Mouse (Mus musculus) neural tube, embryonic 14.5 days (tissue): ENCODE data around the gene S100a4. TPM values are rescaled to one million over a fixed set of nuclear protein-coding genes. Genes with fewer than 3 reads are reported as not detected.

ENCODE experiments used
- ATAC-seq: fragments of 200-750 bp; cut with Nextera tagmentation; 2 replicates; pipeline ENCODE4 v1.8.0; 2017; ENCODE audit warnings: low read depth, mild to moderate bottlenecking, moderate TSS enrichment, moderate library complexity
- H3K27ac ChIP-seq: fragments of 300-500 bp; sonication (generic); 2 replicates; pipeline ENCODE4 v1.5.1; 2014; ENCODE audit warnings: low read depth, mild to moderate bottlenecking, control low read depth, low read length, moderate library complexity, mixed read lengths
- H3K27me3 ChIP-seq: fragments of 300-500 bp; sonication (generic); 2 replicates; pipeline ENCODE4 v1.6.1; 2014; ENCODE audit warnings: low read length; ENCODE audit not compliant: control insufficient read depth, insufficient read depth
- H3K36me3 ChIP-seq: fragments of 300-500 bp; sonication (generic); 2 replicates; pipeline ENCODE4 v1.6.1; 2014; ENCODE audit warnings: low read length, mixed read lengths; ENCODE audit not compliant: control insufficient read depth, insufficient read depth
- H3K4me1 ChIP-seq: fragments of 300-500 bp; sonication (generic); 2 replicates; pipeline ENCODE4 v1.6.1; 2014; ENCODE audit warnings: low read length; ENCODE audit not compliant: control insufficient read depth, insufficient read depth
- H3K4me2 ChIP-seq: fragments of 300-500 bp; sonication (generic); 2 replicates; pipeline ENCODE4 v1.6.1; 2014; ENCODE audit warnings: mild to moderate bottlenecking, low read depth, low read length, control low read depth
- H3K4me3 ChIP-seq: fragments of 300-500 bp; sonication (generic); 2 replicates; pipeline ENCODE4 v1.5.1; 2014; ENCODE audit warnings: low read depth, low read length, control low read depth, mixed read lengths
- H3K9ac ChIP-seq: fragments of 300-500 bp; sonication (generic); replicated peaks from 2 replicates; pipeline ENCODE4 v1.6.1; 2014; ENCODE audit warnings: low read depth, mild to moderate bottlenecking, control low read depth, low read length, mixed read lengths
- H3K9me3 ChIP-seq: fragments of 300-500 bp; sonication (generic); 2 replicates; pipeline ENCODE4 v1.6.1; 2016; ENCODE audit warnings: low read length; ENCODE audit not compliant: control insufficient read depth
- WGBS: fragments of 180-500 bp; shearing (Covaris S2); extraction: QIAGEN DNeasy Blood & Tissue Kit; methylation state at CpG from one replicate; pipeline ENCODE4 v1.1.7; 2014; 5-methylcytosine and 5-hydroxymethylcytosine counted together
- polyA plus RNA-seq: library from polyadenylated mRNA; unstranded; fragments of >200 nt; fragmentation: Nextera tagmentation; extraction: Ambion mirVana; gene quantifications from 2 replicates; pipeline ENCODE4 v1.2.1, GENCODE M21; 2014

S100a4 gene
- polyA plus RNA-seq, 1 experiment from 2014 or later = not detected

DNA sequence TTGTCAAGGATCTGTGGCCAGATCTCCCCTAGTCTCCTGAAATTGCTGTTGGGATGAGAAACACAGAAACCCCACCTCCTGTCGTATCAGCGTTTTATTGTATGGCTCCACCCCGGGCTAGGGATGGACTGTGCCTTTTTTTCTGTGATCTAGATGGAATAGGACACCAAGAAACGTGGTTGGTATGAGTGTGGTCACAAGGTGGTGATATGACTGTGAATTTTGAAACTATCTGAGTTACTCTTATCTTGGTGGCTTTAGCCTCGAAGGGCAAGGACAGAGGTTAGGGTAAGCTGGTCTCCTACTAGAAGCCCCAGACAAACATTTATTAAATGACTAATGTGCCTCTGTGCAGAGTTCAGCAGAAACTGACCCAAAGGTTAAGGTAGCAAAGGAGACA, 8.0 kb upstream of the S100a4 start:
- no peaks in the 10 kb centered on the region for H3K9me3 ChIP-seq
- 75% methylated on average over 5 of the region's 5 CpGs for WGBS
- no peak overlapping the region for H3K9ac ChIP-seq
- H3K27ac ChIP-seq = no peak overlapping the region
- no peaks in the 10 kb centered on the region for H3K4me1 ChIP-seq
- no peaks in the 10 kb centered on the region for H3K27me3 ChIP-seq
- no peaks in the 10 kb centered on the region for H3K36me3 ChIP-seq
- no peak for ATAC-seq
- H3K4me2 ChIP-seq = no peak overlapping the region
- no peak overlapping the region for H3K4me3 ChIP-seq

DNA sequence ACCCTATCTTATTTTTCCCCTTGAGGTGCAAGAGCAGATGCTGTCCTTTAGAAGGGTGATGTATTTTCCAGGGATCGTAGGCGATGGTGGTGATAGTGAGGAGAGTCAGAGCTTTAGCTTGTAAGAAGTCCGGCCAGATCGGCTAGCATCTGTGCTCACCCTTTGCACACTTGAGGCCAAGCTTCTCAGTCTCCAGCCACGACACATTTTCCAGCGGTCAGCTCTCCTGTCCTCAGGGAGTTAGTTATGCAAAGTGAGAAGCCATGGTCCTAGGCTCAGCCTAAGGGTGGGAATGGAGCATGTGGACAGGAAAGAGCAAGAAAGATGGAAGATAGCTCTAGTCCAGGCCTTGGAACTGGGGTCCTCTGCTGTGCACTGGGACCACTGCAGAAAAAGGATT, 6.8 kb upstream of the S100a4 start:
- Histone ChIP-seq H3K9me3 (no peaks in the 10 kb centered on the region), H3K4me3 (no peak overlapping the region), H3K4me1 (no peaks in the 10 kb centered on the region), H3K36me3 (no peaks in the 10 kb centered on the region), H3K4me2 (no peak overlapping the region), H3K9ac (no peak overlapping the region), H3K27me3 (no peaks in the 10 kb centered on the region), H3K27ac (no peak overlapping the region)
- 91% methylated on average over 6 of the region's 6 CpGs for WGBS
- no peak for ATAC-seq

DNA sequence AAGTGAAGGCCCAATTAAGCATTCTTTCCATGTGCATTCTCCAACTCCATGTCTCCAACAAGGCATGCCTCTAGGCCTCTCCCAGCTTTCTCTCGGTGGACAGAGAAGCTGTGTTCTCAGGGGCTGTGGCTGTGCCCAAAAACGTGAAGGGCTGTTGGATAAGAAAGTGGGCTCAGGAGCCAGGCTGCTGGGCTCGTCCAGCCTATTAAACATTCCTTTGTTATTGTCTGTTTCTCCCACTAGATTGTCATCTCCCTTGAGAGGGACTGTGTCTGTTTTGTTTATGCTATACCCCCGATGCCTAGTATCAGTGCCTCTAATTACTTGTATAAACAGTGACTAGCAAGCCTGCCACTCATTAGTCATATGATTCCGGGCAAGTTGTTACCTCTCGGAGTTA, 5.8 kb upstream of the S100a4 start:
- Histone ChIP-seq H3K4me2 (no peak overlapping the region), H3K36me3 (no peaks in the 10 kb centered on the region), H3K27ac (no peak overlapping the region), H3K9ac (no peak overlapping the region), H3K4me3 (no peak overlapping the region), H3K27me3 (no peaks in the 10 kb centered on the region), H3K4me1 (no peaks in the 10 kb centered on the region), H3K9me3 (no peaks in the 10 kb centered on the region)
- 67% methylated on average over 6 of the region's 6 CpGs for WGBS
- no peak for ATAC-seq

DNA sequence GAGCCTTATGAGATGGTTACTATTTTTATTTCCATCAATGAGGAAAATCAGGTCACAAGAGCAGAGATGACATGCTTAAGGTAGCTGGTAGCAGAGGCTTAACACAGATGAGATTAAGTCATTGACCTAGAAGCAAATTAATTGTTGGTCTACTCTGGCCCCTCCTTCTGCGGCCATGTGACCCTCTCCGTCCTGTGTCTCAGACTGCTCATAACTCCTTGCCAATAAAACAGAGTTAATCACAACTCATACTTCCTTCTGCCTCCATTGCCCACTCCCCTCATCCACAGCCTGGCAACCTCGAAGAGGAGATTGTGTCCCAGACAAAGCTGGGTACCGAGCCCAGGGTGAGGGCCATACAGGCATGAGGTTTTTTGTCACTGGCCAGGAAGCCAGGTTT, 5.4 kb upstream of the S100a4 start:
- H3K36me3 ChIP-seq = no peaks in the 10 kb centered on the region
- no peak overlapping the region for H3K4me2 ChIP-seq
- 87% methylated on average over 4 of the region's 4 CpGs for WGBS
- H3K27me3 ChIP-seq = no peaks in the 10 kb centered on the region
- no peak overlapping the region for H3K27ac ChIP-seq
- no peak overlapping the region for H3K4me3 ChIP-seq
- no peak for ATAC-seq
- no peak overlapping the region for H3K9ac ChIP-seq
- H3K9me3 ChIP-seq = no peaks in the 10 kb centered on the region
- no peaks in the 10 kb centered on the region for H3K4me1 ChIP-seq

DNA sequence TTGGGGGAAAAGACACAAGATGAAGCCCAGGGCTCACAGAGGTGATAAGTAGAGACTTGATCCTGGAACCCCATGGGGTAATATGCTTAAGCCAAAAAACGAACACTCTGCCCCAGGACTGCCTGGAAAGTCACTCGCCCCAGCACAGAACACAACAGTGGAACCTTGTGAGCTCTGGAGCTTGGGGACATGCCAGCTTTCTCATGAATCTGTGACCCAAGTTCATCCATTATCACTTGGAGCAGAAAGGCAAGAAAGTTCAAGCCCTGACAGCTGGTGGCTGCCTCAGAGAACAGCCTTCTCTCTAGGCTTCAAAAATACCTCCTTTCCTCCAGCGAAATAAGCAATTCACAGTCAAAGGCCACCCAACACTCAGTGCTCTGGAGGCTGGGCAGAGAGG, 4.2 kb upstream of the S100a4 start:
- Histone ChIP-seq H3K4me3 (no peak overlapping the region), H3K9ac (no peak overlapping the region), H3K9me3 (no peaks in the 10 kb centered on the region), H3K4me1 (no peaks in the 10 kb centered on the region), H3K4me2 (no peak overlapping the region), H3K36me3 (no peaks in the 10 kb centered on the region), H3K27me3 (no peaks in the 10 kb centered on the region), H3K27ac (no peak overlapping the region)
- WGBS = 85% methylated on average over 3 of the region's 3 CpGs
- ATAC-seq = no peak

DNA sequence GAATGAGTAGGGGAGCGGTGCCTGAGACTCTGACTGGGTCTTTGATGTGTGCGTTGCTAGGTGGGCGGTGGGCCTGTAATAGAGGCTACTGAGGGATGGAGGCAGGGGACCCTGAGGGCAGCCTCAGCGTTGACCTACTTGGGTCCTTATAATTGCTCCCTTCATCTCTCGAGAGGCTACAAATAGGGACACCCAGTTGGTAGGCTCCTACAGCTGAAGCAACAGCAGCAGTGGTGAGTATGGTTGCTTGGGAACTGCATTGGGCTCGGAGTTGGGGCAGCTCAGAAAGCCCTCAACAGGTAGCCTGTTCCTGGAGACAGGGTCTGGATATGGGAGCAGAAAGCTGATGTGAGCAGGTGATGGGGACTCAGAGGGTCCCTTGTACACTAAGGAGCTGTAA, 3.5 kb upstream of the S100a4 start:
- Histone ChIP-seq H3K36me3 (no peaks in the 10 kb centered on the region), H3K9me3 (no peaks in the 10 kb centered on the region), H3K27ac (no peak overlapping the region), H3K4me2 (no peak overlapping the region), H3K27me3 (no peaks in the 10 kb centered on the region), H3K4me1 (no peaks in the 10 kb centered on the region), H3K9ac (no peak overlapping the region), H3K4me3 (no peak overlapping the region)
- no peak for ATAC-seq
- 79% methylated on average over 6 of the region's 6 CpGs for WGBS

DNA sequence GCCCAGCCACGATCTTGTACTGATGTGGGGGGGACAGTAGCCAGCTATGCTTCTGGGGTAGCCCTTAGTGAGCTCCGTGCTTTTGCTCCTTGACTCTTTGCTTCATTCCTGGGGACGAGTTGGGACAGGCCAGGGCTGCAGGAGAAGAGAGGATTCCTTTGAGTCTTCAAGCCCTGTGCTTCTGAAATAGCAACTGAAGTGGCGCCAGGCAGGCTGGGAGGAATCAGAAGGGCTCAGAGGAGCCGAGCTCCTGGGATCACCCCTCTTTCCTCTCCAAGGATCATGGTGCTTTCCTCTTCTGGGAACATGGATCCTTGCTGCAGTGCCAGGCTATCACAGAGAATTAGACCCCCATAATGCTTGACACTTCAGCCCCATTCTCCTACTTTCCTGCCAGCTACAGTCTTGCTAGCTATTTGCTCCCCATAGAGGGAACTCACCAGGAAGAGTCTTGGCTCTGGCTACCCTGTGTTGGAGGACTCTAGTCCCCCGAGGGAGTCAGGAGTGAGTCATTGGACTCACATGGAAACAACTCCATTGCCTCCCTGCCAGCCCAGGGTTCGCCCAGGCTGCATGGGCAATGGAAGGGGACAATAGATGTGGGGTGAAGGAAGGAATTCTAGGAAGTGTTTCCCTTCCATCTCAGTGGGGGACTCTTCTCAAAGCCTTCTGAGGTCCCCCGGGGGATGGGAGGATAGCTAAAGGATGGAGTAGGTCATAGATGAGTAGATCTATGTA, 2.9 kb upstream of the S100a4 start:
- Histone ChIP-seq H3K9ac (no peak overlapping the region), H3K36me3 (no peaks in the 10 kb centered on the region), H3K9me3 (no peaks in the 10 kb centered on the region), H3K27ac (no peak overlapping the region), H3K27me3 (no peaks in the 10 kb centered on the region), H3K4me3 (no peak overlapping the region), H3K4me1 (no peaks in the 10 kb centered on the region), H3K4me2 (no peak overlapping the region)
- ATAC-seq = no peak
- WGBS = 87% methylated on average over 8 of the region's 8 CpGs

DNA sequence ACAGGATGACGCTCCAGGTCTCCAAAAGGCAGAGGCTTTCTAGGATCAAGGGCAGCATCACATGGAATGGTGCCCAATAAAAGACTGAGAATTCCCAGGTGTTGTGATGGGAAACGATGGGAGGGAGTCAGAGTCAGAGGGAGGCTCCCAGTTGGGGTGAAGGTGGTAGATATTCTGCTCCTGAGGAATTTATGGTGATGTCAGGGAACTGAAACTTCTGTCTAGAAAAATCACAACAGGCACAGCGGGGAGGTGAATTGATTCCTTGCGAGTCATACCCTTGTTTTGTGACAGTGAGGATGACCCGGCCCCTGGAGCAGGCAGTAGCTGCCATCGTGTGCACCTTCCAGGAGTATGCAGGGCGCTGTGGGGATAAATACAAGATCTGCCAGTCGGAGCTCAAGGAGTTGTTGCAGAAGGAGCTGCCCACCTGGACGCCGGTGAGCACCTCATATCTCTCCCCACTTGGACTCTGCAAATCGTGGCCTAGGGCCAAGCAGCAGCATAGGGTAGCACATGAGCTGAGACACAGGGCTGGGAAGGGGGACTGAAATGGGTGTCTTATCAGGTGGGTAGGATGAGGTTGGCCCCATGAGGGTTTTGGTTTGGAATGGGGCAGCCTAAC, 2.0 kb upstream of the S100a4 start, which contains the start of gene Gm42674:
Gene Gm42674, plus strand, starts transcription at position 419 of the 625 bp plus-strand sequence.
- Histone ChIP-seq H3K4me2 (no peak within 1 kb of the TSS), H3K27me3 (no peaks in the 10 kb centered on the region), H3K9ac (no peak within 1 kb of the TSS), H3K36me3 (no peaks in the 10 kb centered on the region), H3K9me3 (no peaks in the 10 kb centered on the region), H3K27ac (no peak within 1 kb of the TSS), H3K4me1 (no peaks in the 10 kb centered on the region), H3K4me3 (no peak within 1 kb of the TSS)
- ATAC-seq = no peak
- WGBS = 86% methylated on average over 11 of the region's 11 CpGs

DNA sequence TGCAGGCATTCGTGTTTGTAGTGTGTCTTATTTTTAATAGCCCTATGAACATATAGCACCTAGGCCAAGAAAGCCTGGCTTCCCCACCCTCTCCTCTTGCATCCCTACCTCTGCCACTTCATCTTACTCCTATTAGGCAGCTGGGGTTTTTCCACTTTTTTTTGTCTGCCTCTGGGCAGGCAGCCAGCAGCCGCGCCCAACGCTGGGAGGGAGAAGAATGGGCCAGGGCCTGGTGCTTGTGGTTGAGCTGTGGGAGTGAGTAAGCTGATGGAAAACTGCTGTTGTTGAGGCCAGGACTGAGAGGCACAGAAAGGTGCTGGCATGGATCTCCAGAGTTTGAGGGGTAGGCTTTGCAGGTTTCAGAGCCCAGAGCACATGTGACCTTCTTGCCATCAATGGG, 845 bp downstream of the S100a4 start:
- H3K36me3 ChIP-seq = no peaks in the 10 kb centered on the region
- no peaks in the 10 kb centered on the region for H3K9me3 ChIP-seq
- H3K4me1 ChIP-seq = no peaks in the 10 kb centered on the region
- H3K27me3 ChIP-seq = no peaks in the 10 kb centered on the region
- no peak overlapping the region for H3K9ac ChIP-seq
- no peak overlapping the region for H3K4me2 ChIP-seq
- ATAC-seq = peak; percentile 63; the same call in 1 of the 2 replicates
- 29% methylated on average over 4 of the region's 4 CpGs for WGBS
- H3K27ac ChIP-seq = no peak overlapping the region
- H3K4me3 ChIP-seq = no peak overlapping the region
